Mouse (Mus musculus): ENCODE measurements around the gene Gm44579.

- TF ChIP-seq CTCF (IDR thresholded peaks at IDR 0.05) (no peak), EP300 (IDR thresholded peaks at IDR 0.05) (no peak)
These were observed 65.5 kb downstream of the Gm44579 start for GRCm38 (mm10) chr15:98155272-98155671.

All from lung, postnatal 0 days (tissue).